Mouse (Mus musculus) E14TG2a.4 (cell line): Measurements from ENCODE around the gene Bace2.

ENCODE experiments used
- CTCF ChIP-seq: conservative IDR thresholded peaks from 2 replicates; pipeline ENCODE4 v1.5.1; 2014; ENCODE audit warnings: low read length
- NANOG ChIP-seq: IDR thresholded peaks from 2 replicates; pipeline ENCODE4 v1.6.1; 2014; ENCODE audit warnings: borderline replicate concordance, low read length, mixed read lengths
- POU5F1 ChIP-seq: IDR thresholded peaks from 2 replicates; pipeline ENCODE4 v1.6.1; 2014; ENCODE audit warnings: low read length, borderline replicate concordance

DNA sequence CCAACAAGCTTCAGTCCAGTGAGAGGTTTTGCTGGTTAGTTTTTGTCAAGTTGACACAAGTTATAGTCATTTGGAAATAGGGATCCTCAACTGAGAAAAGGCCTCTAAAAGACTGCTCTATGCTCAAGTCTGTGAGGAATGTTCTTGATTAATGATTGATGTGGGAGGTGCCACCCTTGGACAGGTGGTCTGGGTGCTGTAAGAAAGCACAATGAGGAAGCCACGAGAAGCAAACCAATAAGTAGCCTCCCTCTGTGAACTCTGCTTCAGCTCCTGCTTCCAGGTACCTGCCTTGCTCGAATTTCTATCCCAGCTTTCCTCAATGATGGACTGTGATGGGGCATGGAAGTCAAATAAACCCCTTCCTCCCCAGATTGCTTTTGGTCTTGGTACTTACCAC, 9.6 kb downstream of the Bace2 start:
- TF ChIP-seq CTCF (no peak), POU5F1 (no peak), NANOG (no peak)
